Mouse (Mus musculus) cortical plate, adult 2 months (tissue): ENCODE results near the gene Tac4.

Experiments used
- CTCF ChIP-seq: fragments of 200-500 bp; IDR thresholded peaks from 2 replicates; pipeline ENCODE4 v1.5.1; 2011; ENCODE audit warnings: mild to moderate bottlenecking, control low read depth, low read length; ENCODE audit not compliant: insufficient read depth; ENCODE audit errors: extremely low read depth
- POLR2A ChIP-seq: fragments of 200-500 bp; IDR thresholded peaks from 2 replicates; pipeline ENCODE4 v1.6.1; 2011; ENCODE audit warnings: mild to moderate bottlenecking, low read length, control low read depth; ENCODE audit not compliant: insufficient read depth; ENCODE audit errors: extremely low read depth

DNA sequence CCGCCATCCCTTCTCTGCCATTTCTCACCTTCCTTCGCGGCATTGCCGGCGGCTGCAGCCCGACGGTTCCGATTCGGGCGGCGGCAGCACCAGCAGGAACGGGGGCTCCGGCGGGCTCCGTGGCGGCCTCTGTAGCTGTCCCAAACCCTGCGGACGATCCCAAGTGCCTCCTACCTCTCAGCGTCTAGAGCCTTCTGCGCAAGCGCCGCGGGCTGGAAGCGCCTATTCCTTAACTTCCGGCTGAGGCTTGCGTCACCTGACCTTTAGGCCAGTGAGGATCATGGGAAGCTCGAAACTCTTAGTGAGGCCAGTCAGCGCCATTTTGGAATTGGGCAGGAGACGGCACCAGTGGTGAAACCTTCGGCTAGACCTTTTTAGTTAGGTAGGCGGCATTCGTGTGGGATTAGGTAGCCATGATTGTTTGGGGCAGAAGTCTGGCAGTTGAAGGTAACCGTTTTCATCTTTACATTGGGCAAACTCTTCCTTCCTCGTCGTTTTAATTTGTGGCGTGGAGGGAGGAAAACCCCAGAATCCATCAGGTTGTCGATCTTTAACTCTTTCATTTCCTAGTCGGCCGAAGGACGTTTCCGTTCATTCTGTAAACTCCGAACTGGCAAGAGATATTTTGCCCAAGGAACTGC lies 48.8 kb downstream of the Tac4 start, which contains the start of gene Kat7:
- TF ChIP-seq POLR2A (peak; percentile 76; the same call in 1 of the 2 replicates), CTCF (no peak)
